Mouse (Mus musculus) brain, embryonic 18.5 days (tissue): ENCODE data around the gene Hoxd9.

Experiments used
- DNase-seq: peaks from one replicate; pipeline ENCODE4 v3.0.0-alpha.2; 2012; ENCODE audit warnings: low read depth, low spot score

Gene Hoxd9

GRCm38 (mm10) chr2:74748436-74748995, 51.0 kb downstream of the Hoxd9 start:
- no peak for DNase-seq

- no peak for DNase-seq
Observed at GRCm38 (mm10) chr2:74749337-74750121, 52.0 kb downstream of the Hoxd9 start.
